Mouse (Mus musculus): ENCODE results near the gene Il4i1. TPM values are rescaled to one million over a fixed set of nuclear protein-coding genes. Genes with fewer than 3 reads are reported as not detected.

Gene Il4i1
- total RNA-seq, 1 experiment from 2014 or later, result 0.55 TPM

DNA sequence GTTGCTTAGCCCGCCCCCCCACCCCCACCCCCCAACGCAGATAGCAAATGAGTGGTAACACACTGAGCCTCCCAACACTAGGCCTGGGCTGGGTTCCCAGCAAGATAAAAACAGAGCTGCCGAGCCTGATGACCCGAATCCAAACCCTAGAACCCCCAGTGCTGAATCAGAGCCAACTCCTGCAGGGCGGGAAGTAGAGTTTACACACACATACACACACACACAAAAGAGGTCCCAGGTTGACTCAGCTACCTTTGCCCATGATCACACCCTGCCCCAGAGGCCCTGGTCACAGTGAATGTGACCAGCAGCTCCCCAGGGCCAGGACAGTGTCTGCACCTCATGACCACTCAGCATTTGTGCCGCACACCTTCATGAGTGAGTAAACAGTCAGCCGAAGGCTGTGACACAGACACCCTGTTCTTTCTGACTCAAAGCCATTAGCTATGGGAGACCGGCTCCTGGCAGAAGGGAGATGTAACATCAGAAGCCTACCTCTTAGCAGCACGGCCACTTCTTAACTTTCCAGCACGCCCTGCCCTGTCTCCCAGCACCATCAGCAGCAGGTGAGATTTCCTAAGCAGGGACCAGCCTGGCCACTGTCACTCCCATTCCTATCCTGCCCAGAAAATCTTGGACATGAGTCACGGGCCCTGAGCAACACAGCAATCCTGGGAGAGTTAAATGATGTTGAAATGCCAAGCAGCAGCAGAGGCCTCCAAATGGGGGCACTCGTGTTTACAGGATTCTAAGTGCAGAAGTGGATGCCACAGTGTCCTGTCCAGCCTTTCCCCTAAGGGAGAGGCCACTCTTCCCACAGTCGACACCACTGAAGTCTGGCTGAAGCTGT is 72.3 kb downstream of the Il4i1 start:
- ATAC-seq (replicated peaks; ENCODE audit: low read depth, poor library complexity, severe bottlenecking), result no peak

GRCm38 (mm10) chr7:44890180-44890579 is 74.0 kb downstream of the Il4i1 start:
- no peak for ATAC-seq (replicated peaks; ENCODE audit: low read depth, poor library complexity, severe bottlenecking)

Other genes with a start within 250 kb of the Il4i1 start
- gene Napsa, start 244.0 kb upstream of the Il4i1 start, total RNA-seq (2017), result 43.4 and 48.5 TPM in 2 replicates
- gene Kcnc3, start 225.7 kb upstream of the Il4i1 start, total RNA-seq (2017), result 0.39 and 1.1 TPM in 2 replicates
- gene Myh14, start 145.5 kb upstream of the Il4i1 start, total RNA-seq (2017), result not detected in 2 replicates
- not detected in 2 replicates for gene Izumo2, start 107.6 kb upstream of the Il4i1 start, total RNA-seq (2017)
- 40.0 and 44.7 TPM in 2 replicates for gene Vrk3, start 68.0 kb upstream of the Il4i1 start, total RNA-seq (2017)
- gene Zfp473, start 65.3 kb upstream of the Il4i1 start, total RNA-seq (2017), result 2.0 and 3.0 TPM in 2 replicates
- 130 and 136 TPM in 2 replicates for gene Nup62, start 299 bp upstream of the Il4i1 start, total RNA-seq (2017)
- gene Atf5, start 271 bp downstream of the Il4i1 start, total RNA-seq (2017), result 2.1 and 2.7 TPM in 2 replicates
- gene Akt1s1, start 32.6 kb downstream of the Il4i1 start, total RNA-seq (2017), result 19.7 and 29.0 TPM in 2 replicates
- 21.0 and 32.4 TPM in 2 replicates for gene Tbc1d17, start 32.7 kb downstream of the Il4i1 start, total RNA-seq (2017)
- gene Pnkp, start 40.8 kb downstream of the Il4i1 start, total RNA-seq (2017), result 16.6 and 26.5 TPM in 2 replicates
- gene Ptov1, start 53.4 kb downstream of the Il4i1 start, total RNA-seq (2017), result 31.7 and 39.4 TPM in 2 replicates
- 12.3 and 13.3 TPM in 2 replicates for gene Med25, start 76.3 kb downstream of the Il4i1 start, total RNA-seq (2017)
- 14.7 and 28.1 TPM in 2 replicates for gene Fuz, start 79.7 kb downstream of the Il4i1 start, total RNA-seq (2017)
- gene Ap2a1, start 113.1 kb downstream of the Il4i1 start, total RNA-seq (2017), result 22.4 and 31.1 TPM in 2 replicates
- not detected in 2 replicates for gene Tsks, start 126.8 kb downstream of the Il4i1 start, total RNA-seq (2017)
- 0.23 and 1.2 TPM in 2 replicates for gene Cpt1c, start 158.5 kb downstream of the Il4i1 start, total RNA-seq (2017)
- 143 and 170 TPM in 2 replicates for gene Prmt1, start 170.2 kb downstream of the Il4i1 start, total RNA-seq (2017)
- 92.9 and 129 TPM in 2 replicates for gene Irf3, start 181.3 kb downstream of the Il4i1 start, total RNA-seq (2017)
- 29.5 and 33.8 TPM in 2 replicates for gene Bcl2l12, start 182.3 kb downstream of the Il4i1 start, total RNA-seq (2017)
- gene Scaf1, start 200.0 kb downstream of the Il4i1 start, total RNA-seq (2017), result 9.6 and 17.0 TPM in 2 replicates
- gene Rras, start 201.6 kb downstream of the Il4i1 start, total RNA-seq (2017), result 1.1 TPM in 1 of 2 replicates, not detected in the other
- 2.2 and 7.5 TPM in 2 replicates for gene Prr12, start 236.5 kb downstream of the Il4i1 start, total RNA-seq (2017)
- 66.0 and 71.2 TPM in 2 replicates for gene Nosip, start 246.0 kb downstream of the Il4i1 start, total RNA-seq (2017)
- gene Prrg2, start 246.3 kb downstream of the Il4i1 start, total RNA-seq (2017), result 3.4 and 3.8 TPM in 2 replicates